Mouse (Mus musculus) kidney, postnatal 4 days (tissue): ENCODE measurements around the gene Art2b.
"Not testable (repeated sequence)": the region's sequence is repeated elsewhere in the genome, so short reads cannot be mapped to it uniquely, and the experiment has no call there.

Experiments
- DNase-seq, 2 experiments: peaks; one replicate each; pipeline ENCODE4 v3.0.0; 2021; ENCODE audit warnings: mixed read lengths in 2 of 2

Art2b gene

GRCm38 (mm10) chr7:101585408-101585807 lies at the start of gene Art2b:
Gene Art2b (minus strand): TSS chr7:101585600.
- DNase-seq: no peak

- DNase-seq: no peak
Measured at GRCm38 (mm10) chr7:101634513-101634912, 49.1 kb upstream of the Art2b start.

GRCm38 (mm10) chr7:101633629-101634177 lies 48.3 kb upstream of the Art2b start:
- DNase-seq: no peak

GRCm38 (mm10) chr7:101628481-101628880 lies 43.1 kb upstream of the Art2b start:
- DNase-seq: no peak

- DNase-seq: not testable (repeated sequence)
Measured at GRCm38 (mm10) chr7:101627166-101627565, 41.8 kb upstream of the Art2b start.

- no peak for DNase-seq
Measured at GRCm38 (mm10) chr7:101624283-101624682, 38.9 kb upstream of the Art2b start.

GRCm38 (mm10) chr7:101621861-101622260 lies 36.5 kb upstream of the Art2b start:
- DNase-seq: not testable (repeated sequence)

- peak; percentile 63 to 69 for DNase-seq
Measured at GRCm38 (mm10) chr7:101620373-101620772, 35.0 kb upstream of the Art2b start.

- no peak for DNase-seq
Measured at GRCm38 (mm10) chr7:101618273-101618672, 32.9 kb upstream of the Art2b start.

- DNase-seq: no peak
Measured at GRCm38 (mm10) chr7:101617438-101618165, 32.2 kb upstream of the Art2b start.

GRCm38 (mm10) chr7:101616136-101616835 lies 30.9 kb upstream of the Art2b start:
- no peak for DNase-seq

- no peak for DNase-seq
Measured at GRCm38 (mm10) chr7:101615406-101615805, 30.0 kb upstream of the Art2b start.

GRCm38 (mm10) chr7:101612786-101613527 lies 27.6 kb upstream of the Art2b start:
- not testable (repeated sequence) for DNase-seq

GRCm38 (mm10) chr7:101607845-101608244 lies 22.4 kb upstream of the Art2b start:
- DNase-seq: no peak

GRCm38 (mm10) chr7:101600406-101600805 lies 15.0 kb upstream of the Art2b start:
- DNase-seq: no peak

GRCm38 (mm10) chr7:101598482-101598881 lies 13.1 kb upstream of the Art2b start:
- DNase-seq: no peak

GRCm38 (mm10) chr7:101594969-101595368 lies 9.6 kb upstream of the Art2b start:
- no peak for DNase-seq

GRCm38 (mm10) chr7:101584271-101584670 lies 1.1 kb downstream of the Art2b start:
- DNase-seq: not testable (repeated sequence)

GRCm38 (mm10) chr7:101582012-101582411 lies 3.4 kb downstream of the Art2b start:
- no peak for DNase-seq

- not testable (repeated sequence) for DNase-seq
Measured at GRCm38 (mm10) chr7:101580863-101581262, 4.5 kb downstream of the Art2b start.

GRCm38 (mm10) chr7:101574413-101574812 lies 11.0 kb downstream of the Art2b start:
- DNase-seq: no peak

- not testable (repeated sequence) for DNase-seq
Measured at GRCm38 (mm10) chr7:101573636-101574035, 11.8 kb downstream of the Art2b start.

- no peak for DNase-seq
Measured at GRCm38 (mm10) chr7:101564086-101564485, 21.3 kb downstream of the Art2b start.
